Mouse (Mus musculus) intestine, postnatal 0 days (tissue): ENCODE measurements around the gene Ccl28. TPM values are rescaled to one million over a fixed set of nuclear protein-coding genes. Genes with fewer than 3 reads are reported as not detected.
"Not testable (repeated sequence)": the region's sequence is repeated elsewhere in the genome, so short reads cannot be mapped to it uniquely, and the experiment has no call there.

Experiments
- ATAC-seq: fragments of 200-750 bp; cut with Nextera tagmentation; 2 replicates; pipeline ENCODE4 v1.8.0; 2017; ENCODE audit warnings: mild to moderate bottlenecking, moderate TSS enrichment, moderate library complexity
- H3K27ac ChIP-seq: fragments of 300-500 bp; sonication (generic); 2 replicates; pipeline ENCODE4 v1.5.1; 2014; ENCODE audit warnings: mild to moderate bottlenecking, low read depth, low read length, moderate library complexity
- H3K27me3 ChIP-seq: fragments of 300-500 bp; sonication (generic); replicated peaks from 2 replicates; pipeline ENCODE4 v1.6.1; 2014; ENCODE audit warnings: low read length, mixed read lengths; ENCODE audit not compliant: control insufficient read depth, insufficient read depth
- H3K36me3 ChIP-seq: fragments of 300-500 bp; sonication (generic); 2 replicates; pipeline ENCODE4 v1.6.1; 2014; ENCODE audit warnings: mild to moderate bottlenecking, moderate library complexity; ENCODE audit not compliant: control insufficient read depth, insufficient read depth
- H3K4me1 ChIP-seq: fragments of 300-500 bp; sonication (generic); replicated peaks from 2 replicates; pipeline ENCODE4 v1.6.1; 2014; ENCODE audit warnings: antibody characterized with exemption, low read length, mixed read lengths; ENCODE audit not compliant: control insufficient read depth, insufficient read depth
- H3K4me2 ChIP-seq: fragments of 300-500 bp; sonication (generic); replicated peaks from 2 replicates; pipeline ENCODE4 v1.6.1; 2014; ENCODE audit warnings: low read depth, mild to moderate bottlenecking, moderate library complexity
- H3K4me3 ChIP-seq: fragments of 300-500 bp; sonication (generic); 2 replicates; pipeline ENCODE4 v1.5.1; 2014; ENCODE audit warnings: low read depth, low read length
- H3K9ac ChIP-seq: fragments of 300-500 bp; sonication (generic); 2 replicates; pipeline ENCODE4 v1.6.1; 2014; ENCODE audit warnings: mild to moderate bottlenecking, low read depth, low read length
- H3K9me3 ChIP-seq: fragments of 300-500 bp; sonication (generic); 2 replicates; pipeline ENCODE4 v1.6.1; 2016; ENCODE audit warnings: mixed run types; ENCODE audit not compliant: control insufficient read depth
- CTCF ChIP-seq: sonication (generic); IDR thresholded peaks from 2 replicates; pipeline ENCODE4 v1.5.1; 2016; ENCODE audit warnings: low read depth, mild to moderate bottlenecking, control low read depth, antibody characterized with exemption, moderate library complexity
- WGBS: fragments of 180-500 bp; shearing (Covaris S2); extraction: QIAGEN DNeasy Blood & Tissue Kit; methylation state at CpG from one replicate; pipeline ENCODE4 v1.1.7; 2014; 5-methylcytosine and 5-hydroxymethylcytosine counted together
- polyA plus RNA-seq: library from polyadenylated mRNA; unstranded; fragments of >200 nt; fragmentation: Nextera tagmentation; extraction: Ambion mirVana; gene quantifications from 2 replicates; pipeline ENCODE4 v1.2.1, GENCODE M21; 2015

The Ccl28 gene
- polyA plus RNA-seq, 1 experiment from 2014 or later, result 1.1 TPM

- H3K36me3 ChIP-seq, result no peaks in the 10 kb centered on the region
- no peak overlapping the region for H3K4me3 ChIP-seq
- H3K27me3 ChIP-seq, result no peaks in the 10 kb centered on the region
- H3K9me3 ChIP-seq, result no peaks in the 10 kb centered on the region
- WGBS, result 68% methylated on average over 15 of the region's 15 CpGs
- H3K4me1 ChIP-seq, result no peaks in the 10 kb centered on the region
- no peak overlapping the region for H3K4me2 ChIP-seq
- no peak for ATAC-seq
- no peak overlapping the region for H3K27ac ChIP-seq
- H3K9ac ChIP-seq, result no peak overlapping the region
- TF ChIP-seq CTCF, result no peak
These were observed 25.5 kb downstream of the Ccl28 start for GRCm38 (mm10) chr13:119648891-119649698.

DNA sequence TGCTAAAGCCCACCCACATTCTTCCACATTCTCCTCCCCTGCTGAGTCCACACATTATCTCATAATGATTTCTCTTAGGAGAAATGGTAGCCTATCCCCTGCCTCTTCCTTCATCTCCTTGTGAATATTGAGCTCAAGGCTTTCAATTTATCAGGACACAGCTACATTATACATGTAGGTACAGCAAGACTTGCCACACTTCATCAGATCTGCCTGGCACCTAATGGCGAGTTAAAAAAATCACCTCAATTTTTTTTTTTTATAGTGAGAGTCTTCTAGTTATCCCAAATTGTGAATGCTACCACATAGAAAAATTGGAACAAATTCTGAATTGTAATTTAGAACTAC lies 26.1 kb downstream of the Ccl28 start:
- Histone ChIP-seq H3K36me3 (no peaks in the 10 kb centered on the region), H3K27me3 (no peaks in the 10 kb centered on the region), H3K9me3 (no peaks in the 10 kb centered on the region), H3K4me1 (no peaks in the 10 kb centered on the region), H3K4me2 (no peak overlapping the region), H3K9ac (no peak overlapping the region), H3K4me3 (no peak overlapping the region), H3K27ac (no peak overlapping the region)
- no peak for TF ChIP-seq CTCF
- ATAC-seq, result no peak
- WGBS, result 89% methylated on average over 1 of the region's 1 CpGs

DNA sequence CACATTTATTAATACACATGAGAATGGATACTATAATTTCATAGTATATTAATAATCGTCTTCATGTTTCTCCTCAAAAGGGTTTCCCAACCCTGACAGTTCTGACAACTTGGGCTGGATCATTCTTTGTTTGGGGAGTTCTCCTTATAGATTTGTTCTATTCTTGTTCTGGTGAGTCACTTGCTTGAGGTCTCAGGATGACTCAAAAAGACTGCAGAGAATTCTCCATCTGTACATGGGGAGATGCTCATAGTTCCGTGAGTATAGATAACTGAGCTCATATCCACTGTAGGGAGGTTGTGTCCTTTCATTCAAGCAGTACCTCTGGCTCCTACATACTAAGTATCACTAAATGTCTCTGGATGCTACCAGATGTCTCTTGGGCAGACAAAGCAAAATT lies 31.1 kb downstream of the Ccl28 start:
- Histone ChIP-seq H3K27ac (no peak overlapping the region), H3K27me3 (no peaks in the 10 kb centered on the region), H3K36me3 (no peaks in the 10 kb centered on the region), H3K9ac (no peak overlapping the region), H3K4me1 (no peaks in the 10 kb centered on the region), H3K4me2 (no peak overlapping the region), H3K9me3 (no peaks in the 10 kb centered on the region), H3K4me3 (no peak overlapping the region)
- no peak for TF ChIP-seq CTCF
- WGBS, result 94% methylated on average over 2 of the region's 2 CpGs
- ATAC-seq, result no peak

- Histone ChIP-seq H3K4me1 (no peaks in the 10 kb centered on the region), H3K27ac (no peak overlapping the region), H3K9me3 (no peaks in the 10 kb centered on the region), H3K4me2 (no peak overlapping the region), H3K27me3 (no peaks in the 10 kb centered on the region), H3K9ac (no peak overlapping the region), H3K4me3 (no peak overlapping the region), H3K36me3 (no peaks in the 10 kb centered on the region)
- no peak for ATAC-seq
- 77% methylated on average over 2 of the region's 2 CpGs for WGBS
- TF ChIP-seq CTCF, result no peak
These were observed 32.6 kb downstream of the Ccl28 start for GRCm38 (mm10) chr13:119656246-119656645.

DNA sequence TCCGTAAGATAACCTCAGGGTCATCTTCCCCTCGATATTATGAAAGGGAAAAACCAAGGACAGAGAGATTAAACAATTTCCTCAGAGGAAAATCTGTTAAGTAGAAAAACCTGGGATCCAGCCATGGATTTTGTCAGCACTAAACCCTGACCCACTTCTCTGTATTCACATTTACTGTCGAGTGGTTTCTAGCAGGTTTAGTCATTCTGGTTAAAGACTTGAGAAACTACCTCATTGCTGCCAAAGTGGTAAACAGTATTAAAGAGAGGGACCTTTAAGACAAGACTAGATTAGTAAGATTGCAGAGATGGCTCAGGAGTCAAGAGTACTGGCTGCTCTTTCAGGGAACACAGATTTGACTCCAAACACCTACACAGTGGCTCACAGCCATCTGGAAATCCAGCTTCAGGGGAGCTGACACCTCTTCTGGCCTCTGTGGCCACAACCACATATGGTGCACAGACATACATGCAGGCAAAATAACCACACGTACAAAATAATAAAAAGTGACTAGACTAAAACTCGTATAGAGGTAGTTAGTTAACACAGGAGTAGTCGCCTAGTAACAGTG lies 33.3 kb downstream of the Ccl28 start:
- no peaks in the 10 kb centered on the region for H3K36me3 ChIP-seq
- no peak overlapping the region for H3K4me3 ChIP-seq
- no peak for TF ChIP-seq CTCF
- H3K27me3 ChIP-seq, result no peaks in the 10 kb centered on the region
- no peak for ATAC-seq
- H3K27ac ChIP-seq, result no peak overlapping the region
- no peaks in the 10 kb centered on the region for H3K4me1 ChIP-seq
- H3K4me2 ChIP-seq, result no peak overlapping the region
- H3K9ac ChIP-seq, result no peak overlapping the region
- WGBS, result 78% methylated on average over 6 of the region's 6 CpGs
- no peaks in the 10 kb centered on the region for H3K9me3 ChIP-seq

DNA sequence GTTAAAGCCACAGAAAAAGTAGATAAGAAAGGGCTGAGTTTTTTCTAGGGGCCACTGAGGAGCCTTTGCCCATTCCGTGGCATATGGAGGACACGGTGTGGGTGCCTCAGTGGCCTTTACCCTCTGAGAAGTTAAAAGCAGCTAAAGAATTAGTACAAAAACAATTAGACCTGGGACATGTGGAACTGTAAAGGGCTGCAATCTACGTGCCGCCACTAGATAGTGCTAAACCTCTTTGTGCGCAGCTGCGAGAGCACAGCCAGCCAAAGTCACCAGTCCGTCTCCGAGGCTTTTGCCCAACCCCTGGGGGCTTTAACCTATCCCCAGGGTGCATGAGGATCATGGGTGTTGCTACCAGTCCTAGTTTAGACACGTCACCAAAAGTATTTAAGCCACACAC lies 37.8 kb downstream of the Ccl28 start:
- H3K36me3 ChIP-seq, result not testable (repeated sequence)

More for the DNA sequence above, 37.8 kb downstream of the Ccl28 start:
- TF ChIP-seq CTCF, result peak; percentile 19; the same call in 1 of the 2 replicates
- not testable (repeated sequence) for H3K4me2 ChIP-seq, H3K27me3 ChIP-seq, H3K4me1 ChIP-seq, H3K9me3 ChIP-seq, H3K27ac ChIP-seq, H3K4me3 ChIP-seq, H3K9ac ChIP-seq
- peak; percentile 41; the same call in 1 of the 2 replicates for ATAC-seq
- WGBS, result 55% methylated on average over 4 of the region's 9 CpGs
